Mouse (Mus musculus) hindbrain, embryonic 16.5 days (tissue): ENCODE data around the gene Ubr3. TPM values are rescaled to one million over a fixed set of nuclear protein-coding genes. Genes with fewer than 3 reads are reported as not detected.

ENCODE experiments used
- ATAC-seq: fragments of 200-750 bp; cut with Nextera tagmentation; 2 replicates; pipeline ENCODE4 v1.8.0; 2017; ENCODE audit warnings: moderate TSS enrichment, moderate library complexity
- H3K27ac ChIP-seq: fragments of 300-500 bp; sonication (generic); 2 replicates; pipeline ENCODE4 v1.5.1; 2014; ENCODE audit warnings: low read depth, mild to moderate bottlenecking, control low read depth, low read length, moderate library complexity
- H3K27me3 ChIP-seq: fragments of 300-500 bp; sonication (generic); replicated peaks from 2 replicates; pipeline ENCODE4 v1.6.1; 2014; ENCODE audit warnings: low read length; ENCODE audit not compliant: control insufficient read depth, insufficient read depth
- H3K36me3 ChIP-seq: fragments of 300-500 bp; sonication (generic); 2 replicates; pipeline ENCODE4 v1.6.1; 2014; ENCODE audit warnings: mild to moderate bottlenecking, low read length, moderate library complexity, mixed read lengths; ENCODE audit not compliant: control insufficient read depth, insufficient read depth
- H3K4me1 ChIP-seq: fragments of 300-500 bp; sonication (generic); 2 replicates; pipeline ENCODE4 v1.6.1; 2014; ENCODE audit warnings: low read depth, low read length; ENCODE audit not compliant: control insufficient read depth, insufficient read depth
- H3K4me2 ChIP-seq: fragments of 300-500 bp; sonication (generic); 2 replicates; pipeline ENCODE4 v1.6.1; 2014; ENCODE audit warnings: mild to moderate bottlenecking, low read length, control low read depth, moderate library complexity
- H3K4me3 ChIP-seq: fragments of 300-500 bp; sonication (generic); 2 replicates; pipeline ENCODE4 v1.5.1; 2014; ENCODE audit warnings: mild to moderate bottlenecking, low read length, control low read depth, moderate library complexity
- H3K9ac ChIP-seq: fragments of 300-500 bp; sonication (generic); 2 replicates; pipeline ENCODE4 v1.6.1; 2014; ENCODE audit warnings: low read depth, mild to moderate bottlenecking, control low read depth, low read length, moderate library complexity
- H3K9me3 ChIP-seq: fragments of 300-500 bp; sonication (generic); 2 replicates; pipeline ENCODE4 v1.6.1; 2014; ENCODE audit warnings: mild to moderate bottlenecking, low read length, moderate library complexity; ENCODE audit not compliant: control insufficient read depth
- WGBS: fragments of 180-500 bp; shearing (Covaris S2); extraction: QIAGEN DNeasy Blood & Tissue Kit; methylation state at CpG from one replicate; pipeline ENCODE4 v1.1.7; 2014; 5-methylcytosine and 5-hydroxymethylcytosine counted together
- polyA plus RNA-seq: library from polyadenylated mRNA; unstranded; fragments of >200 nt; fragmentation: Nextera tagmentation; extraction: Ambion mirVana; gene quantifications from 2 replicates; pipeline ENCODE4 v1.2.1, GENCODE M21; 2015

Gene Ubr3
- polyA plus RNA-seq, 1 experiment from 2014 or later, result 13.4 TPM

DNA sequence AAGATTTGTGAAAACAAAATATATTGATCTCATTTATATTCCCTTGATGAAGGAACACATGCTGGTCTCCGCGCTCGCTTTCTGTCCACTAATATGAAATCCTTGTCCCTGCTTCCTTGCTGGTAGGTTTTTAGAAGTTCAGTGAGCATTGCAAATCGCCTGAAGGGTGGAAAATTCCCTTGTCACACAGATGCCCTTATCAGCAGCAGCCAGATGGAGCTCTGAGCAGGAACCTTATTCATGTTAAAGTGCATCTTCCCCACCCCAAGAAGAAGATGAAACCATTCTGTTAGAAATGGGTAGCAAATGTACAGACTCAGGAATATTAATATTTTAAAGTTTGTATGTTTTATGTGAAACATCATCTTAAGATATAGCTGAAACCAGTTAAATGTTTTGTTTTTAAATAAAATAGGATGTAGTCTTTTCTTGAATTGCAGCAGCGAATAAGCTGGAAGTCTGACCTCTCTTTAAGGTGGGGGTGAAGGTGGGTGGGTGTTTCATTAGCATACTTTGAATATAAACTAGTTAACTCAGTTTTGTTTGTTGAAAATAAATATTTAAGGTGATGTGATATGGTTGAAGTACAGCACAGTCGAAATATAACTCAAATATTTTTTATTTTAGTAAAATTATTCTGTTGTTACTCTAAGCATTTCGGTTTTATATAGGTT is 102.2 kb downstream of the Ubr3 start:
- no peak for ATAC-seq
- no peak overlapping the region for H3K4me2 ChIP-seq
- H3K9ac ChIP-seq, result no peak overlapping the region
- WGBS, result 69% methylated on average over 7 of the region's 7 CpGs
- H3K36me3 ChIP-seq, result peaks cover 8% of the 10 kb centered on the region
- H3K4me1 ChIP-seq, result no peaks in the 10 kb centered on the region
- no peak overlapping the region for H3K27ac ChIP-seq
- H3K9me3 ChIP-seq, result no peaks in the 10 kb centered on the region
- no peak overlapping the region for H3K4me3 ChIP-seq
- H3K27me3 ChIP-seq, result no peaks in the 10 kb centered on the region

- Histone ChIP-seq H3K9ac (no peak overlapping the region), H3K27me3 (no peaks in the 10 kb centered on the region), H3K9me3 (no peaks in the 10 kb centered on the region), H3K36me3 (peaks cover 11% of the 10 kb centered on the region), H3K4me3 (no peak overlapping the region), H3K4me2 (no peak overlapping the region), H3K4me1 (no peaks in the 10 kb centered on the region), H3K27ac (no peak overlapping the region)
- ATAC-seq, result no peak
- 81% methylated on average over 6 of the region's 6 CpGs for WGBS
Observed at GRCm38 (mm10) chr2:70000316-70000715, 103.3 kb downstream of the Ubr3 start.

GRCm38 (mm10) chr2:70006492-70006891 is 109.4 kb downstream of the Ubr3 start:
- Histone ChIP-seq H3K36me3 (peaks cover 10% of the 10 kb centered on the region), H3K9me3 (no peaks in the 10 kb centered on the region), H3K4me2 (no peak overlapping the region), H3K9ac (no peak overlapping the region), H3K27ac (no peak overlapping the region), H3K4me3 (no peak overlapping the region), H3K27me3 (no peaks in the 10 kb centered on the region), H3K4me1 (no peaks in the 10 kb centered on the region)
- ATAC-seq, result peak; percentile 37; the same call in 1 of the 2 replicates
- 85% methylated on average over 2 of the region's 2 CpGs for WGBS

GRCm38 (mm10) chr2:70012941-70013340 is 115.9 kb downstream of the Ubr3 start:
- ATAC-seq, result no peak
- Histone ChIP-seq H3K36me3 (peaks cover 10% of the 10 kb centered on the region), H3K9me3 (no peaks in the 10 kb centered on the region), H3K9ac (no peak overlapping the region), H3K4me2 (no peak overlapping the region), H3K27me3 (no peaks in the 10 kb centered on the region), H3K27ac (no peak overlapping the region), H3K4me3 (no peak overlapping the region), H3K4me1 (no peaks in the 10 kb centered on the region)
- WGBS, result 97% methylated on average over 8 of the region's 8 CpGs

DNA sequence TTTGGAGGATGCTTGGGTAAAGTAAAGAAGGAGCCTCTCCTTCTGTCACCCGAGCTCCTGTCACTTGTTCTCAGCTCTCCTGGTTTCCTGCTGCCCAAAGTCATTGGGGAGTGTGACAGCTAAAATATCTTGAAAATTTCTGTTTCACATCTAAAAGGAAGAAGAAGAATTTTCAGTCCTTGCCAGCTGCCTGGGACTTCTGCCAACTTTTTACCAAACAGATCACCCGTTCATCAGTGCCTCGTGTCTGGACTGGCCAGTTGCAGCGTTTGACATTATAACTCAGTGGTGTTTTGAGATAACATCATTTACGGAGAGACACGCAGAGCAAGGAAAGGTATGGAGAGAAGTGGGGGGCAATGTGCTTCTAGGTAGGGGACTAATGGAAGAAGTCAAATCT is 121.2 kb downstream of the Ubr3 start:
- no peak for ATAC-seq
- Histone ChIP-seq H3K27me3 (no peaks in the 10 kb centered on the region), H3K9ac (no peak overlapping the region), H3K36me3 (peaks cover 23% of the 10 kb centered on the region), H3K27ac (no peak overlapping the region), H3K4me2 (no peak overlapping the region), H3K4me1 (no peaks in the 10 kb centered on the region), H3K9me3 (no peaks in the 10 kb centered on the region), H3K4me3 (no peak overlapping the region)
- 67% methylated on average over 6 of the region's 6 CpGs for WGBS

GRCm38 (mm10) chr2:70024454-70024853 is 127.4 kb downstream of the Ubr3 start:
- Histone ChIP-seq H3K4me2 (no peak overlapping the region), H3K4me1 (no peaks in the 10 kb centered on the region)

GRCm38 (mm10) chr2:70025711-70026110 is 128.7 kb downstream of the Ubr3 start:
- Histone ChIP-seq H3K9me3 (peaks cover 2% of the 10 kb centered on the region), H3K36me3 (peaks cover 14% of the 10 kb centered on the region), H3K27ac (no peak overlapping the region), H3K4me3 (no peak overlapping the region), H3K27me3 (no peaks in the 10 kb centered on the region), H3K4me1 (no peaks in the 10 kb centered on the region), H3K4me2 (no peak overlapping the region), H3K9ac (no peak overlapping the region)
- ATAC-seq, result no peak
- 91% methylated on average over 5 of the region's 5 CpGs for WGBS

More at GRCm38 (mm10) chr2:70024454-70024853, 127.4 kb downstream of the Ubr3 start:
- Histone ChIP-seq H3K27ac (no peak overlapping the region), H3K36me3 (peaks cover 14% of the 10 kb centered on the region), H3K9me3 (no peaks in the 10 kb centered on the region; the same call in none of the 2 replicates), H3K9ac (no peak overlapping the region), H3K4me3 (no peak overlapping the region), H3K27me3 (no peaks in the 10 kb centered on the region)
- no peak for ATAC-seq
- WGBS, result 94% methylated on average over 2 of the region's 2 CpGs

DNA sequence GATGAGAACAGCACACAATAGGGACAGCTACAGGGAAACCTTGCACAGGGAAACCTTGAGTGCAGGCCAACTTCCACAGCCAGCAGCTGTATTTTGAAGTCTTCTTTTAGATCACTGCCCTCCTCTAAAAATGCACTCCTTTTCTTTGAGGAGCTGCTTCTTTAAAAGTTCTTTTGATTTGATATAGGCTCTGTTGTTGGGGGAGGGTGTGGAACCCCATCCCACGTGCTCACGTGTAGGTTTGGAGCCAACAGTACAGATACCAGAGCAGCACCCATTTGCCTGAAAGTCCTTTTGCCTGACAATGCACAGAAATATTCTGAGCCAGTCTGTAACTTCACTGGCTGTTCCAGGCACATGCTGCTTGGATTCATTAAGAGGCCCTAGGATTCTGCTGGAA is 134.4 kb downstream of the Ubr3 start:
- ATAC-seq, result no peak
- WGBS, result 89% methylated on average over 2 of the region's 2 CpGs
- Histone ChIP-seq H3K4me2 (no peak overlapping the region), H3K27me3 (no peaks in the 10 kb centered on the region), H3K4me3 (no peak overlapping the region), H3K4me1 (no peaks in the 10 kb centered on the region), H3K9me3 (peaks cover 2% of the 10 kb centered on the region), H3K36me3 (0 out of 2 replicates have a peak, but pooled peaks cover 3% of the 10 kb centered on the region), H3K27ac (no peak overlapping the region), H3K9ac (no peak overlapping the region)

- Histone ChIP-seq H3K4me1 (peaks cover 3% of the 10 kb centered on the region; the same call in 1 of the 2 replicates), H3K27ac (no peak overlapping the region), H3K4me2 (no peak overlapping the region), H3K36me3 (no peaks in the 10 kb centered on the region), H3K9ac (no peak overlapping the region), H3K9me3 (peaks cover under 1% of the 10 kb centered on the region; the same call in 1 of the 2 replicates), H3K4me3 (no peak overlapping the region), H3K27me3 (no peaks in the 10 kb centered on the region)
- ATAC-seq, result no peak
- WGBS, result 50% methylated on average over 5 of the region's 5 CpGs
Observed at GRCm38 (mm10) chr2:70034895-70035294, 137.8 kb downstream of the Ubr3 start.
